Mouse (Mus musculus): Measurements from ENCODE around the gene B3galt1. TPM values are rescaled to one million over a fixed set of nuclear protein-coding genes. Genes with fewer than 3 reads are reported as not detected.

Gene B3galt1
- polyA plus RNA-seq (2015; fragmentation: Nextera tagmentation; extraction: Ambion mirVana): 57.4 and 60.2 TPM in 2 replicates

GRCm38 (mm10) chr2:67565480-67566331, at the start of gene B3galt1:
B3galt1 (plus strand) TSS chr2:67565871.
- Histone ChIP-seq H3K27ac (ENCODE audit: low read length) (peak within 1 kb of the TSS; percentile 97), H3K36me3 (ENCODE audit: control insufficient read depth, insufficient read depth) (no peaks in the 10 kb centered on the region), H3K4me2 (ENCODE audit: low read length) (peak within 1 kb of the TSS; percentile 65), H3K9me3 (ENCODE audit: control insufficient read depth, low read length) (no peaks in the 10 kb centered on the region), H3K4me1 (replicated peaks; ENCODE audit: control insufficient read depth, insufficient read depth, low read length) (peaks cover 9% of the 10 kb centered on the region), H3K4me3 (replicated peaks; ENCODE audit: low read length) (peak within 1 kb of the TSS; percentile 97), H3K27me3 (replicated peaks; ENCODE audit: control insufficient read depth, insufficient read depth, low read length) (no peaks in the 10 kb centered on the region), H3K9ac (replicated peaks; ENCODE audit: low read depth, low read length) (peak within 1 kb of the TSS; percentile 95)
- ATAC-seq: peak; percentile 98
- under 1% methylated on average over 77 of the region's 83 CpGs for WGBS

- H3K36me3 ChIP-seq (ENCODE audit: control insufficient read depth, insufficient read depth): no peaks in the 10 kb centered on the region
- no peak overlapping the region for H3K4me2 ChIP-seq (ENCODE audit: low read length)
- H3K9ac ChIP-seq (replicated peaks; ENCODE audit: low read depth, low read length): no peak overlapping the region
- no peaks in the 10 kb centered on the region for H3K27me3 ChIP-seq (replicated peaks; ENCODE audit: control insufficient read depth, insufficient read depth, low read length)
- no peak overlapping the region for H3K27ac ChIP-seq (ENCODE audit: low read length)
- ATAC-seq: no peak
- WGBS: 83% methylated on average over 7 of the region's 7 CpGs
- H3K4me1 ChIP-seq (replicated peaks; ENCODE audit: control insufficient read depth, insufficient read depth, low read length): no peaks in the 10 kb centered on the region; the same call in 1 of the 2 replicates
- H3K9me3 ChIP-seq (ENCODE audit: control insufficient read depth, low read length): no peaks in the 10 kb centered on the region
- no peak overlapping the region for H3K4me3 ChIP-seq (replicated peaks; ENCODE audit: low read length)
Measured at GRCm38 (mm10) chr2:67516405-67516804, 49.3 kb upstream of the B3galt1 start.

GRCm38 (mm10) chr2:67535347-67535746, 30.3 kb upstream of the B3galt1 start:
- Histone ChIP-seq H3K4me1 (replicated peaks; ENCODE audit: control insufficient read depth, insufficient read depth, low read length) (no peaks in the 10 kb centered on the region), H3K9ac (replicated peaks; ENCODE audit: low read depth, low read length) (no peak overlapping the region), H3K9me3 (ENCODE audit: control insufficient read depth, low read length) (no peaks in the 10 kb centered on the region), H3K27me3 (replicated peaks; ENCODE audit: control insufficient read depth, insufficient read depth, low read length) (no peaks in the 10 kb centered on the region), H3K4me2 (ENCODE audit: low read length) (no peak overlapping the region), H3K4me3 (replicated peaks; ENCODE audit: low read length) (no peak overlapping the region), H3K36me3 (ENCODE audit: control insufficient read depth, insufficient read depth) (no peaks in the 10 kb centered on the region), H3K27ac (ENCODE audit: low read length) (no peak overlapping the region)
- 95% methylated on average over 2 of the region's 2 CpGs for WGBS
- no peak for ATAC-seq

- 85% methylated on average over 6 of the region's 6 CpGs for WGBS
- H3K4me2 ChIP-seq (ENCODE audit: low read length): no peak overlapping the region
- no peaks in the 10 kb centered on the region for H3K36me3 ChIP-seq (ENCODE audit: control insufficient read depth, insufficient read depth)
- H3K27me3 ChIP-seq (replicated peaks; ENCODE audit: control insufficient read depth, insufficient read depth, low read length): no peaks in the 10 kb centered on the region
- peaks cover 5% of the 10 kb centered on the region; the same call in 1 of the 2 replicates for H3K4me1 ChIP-seq (replicated peaks; ENCODE audit: control insufficient read depth, insufficient read depth, low read length)
- H3K9me3 ChIP-seq (ENCODE audit: control insufficient read depth, low read length): no peaks in the 10 kb centered on the region
- H3K4me3 ChIP-seq (replicated peaks; ENCODE audit: low read length): no peak overlapping the region
- no peak overlapping the region for H3K27ac ChIP-seq (ENCODE audit: low read length)
- H3K9ac ChIP-seq (replicated peaks; ENCODE audit: low read depth, low read length): no peak overlapping the region
- ATAC-seq: no peak
Measured at GRCm38 (mm10) chr2:67539426-67539825, 26.2 kb upstream of the B3galt1 start.

GRCm38 (mm10) chr2:67541957-67542696, 23.5 kb upstream of the B3galt1 start:
- Histone ChIP-seq H3K27me3 (replicated peaks; ENCODE audit: control insufficient read depth, insufficient read depth, low read length) (no peaks in the 10 kb centered on the region), H3K4me2 (ENCODE audit: low read length) (peak overlapping the region; percentile 33; the same call in 1 of the 2 replicates), H3K9me3 (ENCODE audit: control insufficient read depth, low read length) (no peaks in the 10 kb centered on the region), H3K27ac (ENCODE audit: low read length) (no peak overlapping the region), H3K36me3 (ENCODE audit: control insufficient read depth, insufficient read depth) (no peaks in the 10 kb centered on the region), H3K4me1 (replicated peaks; ENCODE audit: control insufficient read depth, insufficient read depth, low read length) (peaks cover 5% of the 10 kb centered on the region; the same call in 1 of the 2 replicates), H3K9ac (replicated peaks; ENCODE audit: low read depth, low read length) (no peak overlapping the region), H3K4me3 (replicated peaks; ENCODE audit: low read length) (no peak overlapping the region)
- 23% methylated on average over 11 of the region's 11 CpGs for WGBS
- ATAC-seq: no peak

- Histone ChIP-seq H3K27me3 (replicated peaks; ENCODE audit: control insufficient read depth, insufficient read depth, low read length) (no peaks in the 10 kb centered on the region), H3K36me3 (ENCODE audit: control insufficient read depth, insufficient read depth) (no peaks in the 10 kb centered on the region), H3K27ac (ENCODE audit: low read length) (no peak overlapping the region), H3K9me3 (ENCODE audit: control insufficient read depth, low read length) (no peaks in the 10 kb centered on the region), H3K4me3 (replicated peaks; ENCODE audit: low read length) (no peak overlapping the region), H3K9ac (replicated peaks; ENCODE audit: low read depth, low read length) (no peak overlapping the region), H3K4me2 (ENCODE audit: low read length) (no peak overlapping the region), H3K4me1 (replicated peaks; ENCODE audit: control insufficient read depth, insufficient read depth, low read length) (peaks cover 5% of the 10 kb centered on the region; the same call in 1 of the 2 replicates)
- ATAC-seq: no peak
- 67% methylated on average over 8 of the region's 8 CpGs for WGBS
Measured at GRCm38 (mm10) chr2:67544426-67544825, 21.2 kb upstream of the B3galt1 start.

GRCm38 (mm10) chr2:67564851-67565479, 706 bp upstream of the B3galt1 start:
- Histone ChIP-seq H3K27ac (ENCODE audit: low read length) (peak overlapping the region; percentile 97), H3K27me3 (replicated peaks; ENCODE audit: control insufficient read depth, insufficient read depth, low read length) (no peaks in the 10 kb centered on the region), H3K9ac (replicated peaks; ENCODE audit: low read depth, low read length) (peak overlapping the region; percentile 95), H3K9me3 (ENCODE audit: control insufficient read depth, low read length) (no peaks in the 10 kb centered on the region), H3K36me3 (ENCODE audit: control insufficient read depth, insufficient read depth) (no peaks in the 10 kb centered on the region), H3K4me2 (ENCODE audit: low read length) (peak overlapping the region; percentile 65), H3K4me1 (replicated peaks; ENCODE audit: control insufficient read depth, insufficient read depth, low read length) (peaks cover 9% of the 10 kb centered on the region), H3K4me3 (replicated peaks; ENCODE audit: low read length) (peak overlapping the region; percentile 97)
- peak; percentile 75 for ATAC-seq
- WGBS: 2% methylated on average over 23 of the region's 23 CpGs

GRCm38 (mm10) chr2:67566566-67566965, 895 bp downstream of the B3galt1 start:
- H3K9ac ChIP-seq (replicated peaks; ENCODE audit: low read depth, low read length): peak overlapping the region; percentile 95
- H3K4me1 ChIP-seq (replicated peaks; ENCODE audit: control insufficient read depth, insufficient read depth, low read length): peaks cover 9% of the 10 kb centered on the region
- H3K4me2 ChIP-seq (ENCODE audit: low read length): peak overlapping the region; percentile 63
- ATAC-seq: no peak
- WGBS: 0% methylated on average over 12 of the region's 12 CpGs
- peak overlapping the region; percentile 97 for H3K4me3 ChIP-seq (replicated peaks; ENCODE audit: low read length)
- H3K27ac ChIP-seq (ENCODE audit: low read length): peak overlapping the region; percentile 97; the same call in 1 of the 2 replicates
- no peaks in the 10 kb centered on the region for H3K27me3 ChIP-seq (replicated peaks; ENCODE audit: control insufficient read depth, insufficient read depth, low read length)
- no peaks in the 10 kb centered on the region for H3K36me3 ChIP-seq (ENCODE audit: control insufficient read depth, insufficient read depth)
- H3K9me3 ChIP-seq (ENCODE audit: control insufficient read depth, low read length): no peaks in the 10 kb centered on the region
